Mouse (Mus musculus) midbrain, embryonic 14.5 days (tissue): Measurements from ENCODE around the gene Serpina16. TPM values are rescaled to one million over a fixed set of nuclear protein-coding genes. Genes with fewer than 3 reads are reported as not detected.
A peak's percentile ranks its signal among the peaks of the same experiment; 100 is the strongest.
"Not testable (repeated sequence)": the region's sequence is repeated elsewhere in the genome, so short reads cannot be mapped to it uniquely, and the experiment has no call there.

Experiments used
- ATAC-seq: fragments of 200-750 bp; cut with Nextera tagmentation; 2 replicates; pipeline ENCODE4 v1.8.0; 2017; ENCODE audit warnings: moderate number of reproducible peaks, moderate library complexity; ENCODE audit not compliant: low FRiP score, low TSS enrichment
- DNase-seq: peaks from one replicate; pipeline ENCODE4 v3.0.0-alpha.2; 2015
- H3K27ac ChIP-seq: fragments of 300-500 bp; sonication (generic); replicated peaks from 2 replicates; pipeline ENCODE4 v1.5.1; 2014; ENCODE audit warnings: mild to moderate bottlenecking, low read depth, low read length, moderate library complexity
- H3K27me3 ChIP-seq: fragments of 300-500 bp; sonication (generic); 2 replicates; pipeline ENCODE4 v1.6.1; 2014; ENCODE audit warnings: low read length, control low read depth, mixed read lengths; ENCODE audit not compliant: control insufficient read depth, insufficient read depth
- H3K36me3 ChIP-seq: fragments of 300-500 bp; sonication (generic); 2 replicates; pipeline ENCODE4 v1.6.1; 2014; ENCODE audit warnings: low read length, control low read depth; ENCODE audit not compliant: control insufficient read depth, insufficient read depth
- H3K4me1 ChIP-seq: fragments of 300-500 bp; sonication (generic); 2 replicates; pipeline ENCODE4 v1.6.1; 2014; ENCODE audit warnings: mild to moderate bottlenecking, antibody characterized with exemption, low read length, control low read depth; ENCODE audit not compliant: control insufficient read depth, insufficient read depth
- H3K4me2 ChIP-seq: fragments of 300-500 bp; sonication (generic); 2 replicates; pipeline ENCODE4 v1.6.1; 2014; ENCODE audit warnings: mild to moderate bottlenecking, low read length, moderate library complexity
- H3K4me3 ChIP-seq: fragments of 300-500 bp; sonication (generic); replicated peaks from 2 replicates; pipeline ENCODE4 v1.5.1; 2014; ENCODE audit warnings: low read depth, low read length
- H3K9ac ChIP-seq: fragments of 300-500 bp; sonication (generic); replicated peaks from 2 replicates; pipeline ENCODE4 v1.6.1; 2014; ENCODE audit warnings: mild to moderate bottlenecking, low read length, moderate library complexity
- H3K9me3 ChIP-seq: fragments of 300-500 bp; sonication (generic); 2 replicates; pipeline ENCODE4 v1.6.1; 2016; ENCODE audit warnings: low read length, control low read depth, mixed read lengths; ENCODE audit not compliant: control insufficient read depth
- WGBS: fragments of 180-500 bp; shearing (Covaris S2); extraction: QIAGEN DNeasy Blood & Tissue Kit; methylation state at CpG from one replicate; pipeline ENCODE4 v1.1.7; 2014; 5-methylcytosine and 5-hydroxymethylcytosine counted together
- polyA plus RNA-seq: library from polyadenylated mRNA; unstranded; fragments of >200 nt; fragmentation: Nextera tagmentation; extraction: Ambion mirVana; gene quantifications from 2 replicates; pipeline ENCODE4 v1.2.1, GENCODE M21; 2014

The Serpina16 gene
- polyA plus RNA-seq, 1 experiment from 2014 or later, result not detected

- 89% methylated on average over 5 of the region's 5 CpGs for WGBS
- Histone ChIP-seq H3K27me3 (no peaks in the 10 kb centered on the region), H3K4me2 (no peak overlapping the region), H3K36me3 (no peaks in the 10 kb centered on the region), H3K9me3 (0 out of 2 replicates have a peak, but pooled peaks cover 3% of the 10 kb centered on the region), H3K4me1 (no peaks in the 10 kb centered on the region), H3K4me3 (no peak overlapping the region), H3K27ac (no peak overlapping the region), H3K9ac (no peak overlapping the region)
- ATAC-seq (no peak), DNase-seq (peak; percentile 2)
Observed at GRCm38 (mm10) chr12:103670344-103670743, 5.6 kb downstream of the Serpina16 start.

GRCm38 (mm10) chr12:103665286-103665685 is 10.7 kb downstream of the Serpina16 start:
- Histone ChIP-seq H3K36me3 (no peaks in the 10 kb centered on the region), H3K9ac (no peak overlapping the region), H3K4me2 (no peak overlapping the region), H3K4me1 (no peaks in the 10 kb centered on the region), H3K27me3 (no peaks in the 10 kb centered on the region), H3K27ac (no peak overlapping the region), H3K9me3 (0 out of 2 replicates have a peak, but pooled peaks cover 3% of the 10 kb centered on the region), H3K4me3 (no peak overlapping the region)
- DNase-seq (no peak), ATAC-seq (no peak)
- WGBS, result 95% methylated on average over 3 of the region's 3 CpGs

- not testable (repeated sequence) for H3K4me3 ChIP-seq, H3K4me1 ChIP-seq, ATAC-seq, DNase-seq, H3K36me3 ChIP-seq, H3K4me2 ChIP-seq, H3K9me3 ChIP-seq, H3K27me3 ChIP-seq, H3K27ac ChIP-seq, H3K9ac ChIP-seq
Observed at GRCm38 (mm10) chr12:103662053-103662452, 13.9 kb downstream of the Serpina16 start.

GRCm38 (mm10) chr12:103660076-103660475 is 15.9 kb downstream of the Serpina16 start:
- H3K27ac ChIP-seq, result no peak overlapping the region
- no peaks in the 10 kb centered on the region for H3K9me3 ChIP-seq
- no peaks in the 10 kb centered on the region for H3K36me3 ChIP-seq
- H3K9ac ChIP-seq, result no peak overlapping the region
- no peak overlapping the region for H3K4me3 ChIP-seq
- ATAC-seq (no peak), DNase-seq (no peak)
- no peak overlapping the region for H3K4me2 ChIP-seq
- H3K27me3 ChIP-seq, result no peaks in the 10 kb centered on the region
- no peaks in the 10 kb centered on the region for H3K4me1 ChIP-seq
- 83% methylated on average over 5 of the region's 5 CpGs for WGBS

- H3K4me3 ChIP-seq, result no peak overlapping the region
- 79% methylated on average over 2 of the region's 2 CpGs for WGBS
- DNase-seq (no peak), ATAC-seq (no peak)
- no peaks in the 10 kb centered on the region for H3K36me3 ChIP-seq
- no peaks in the 10 kb centered on the region for H3K4me1 ChIP-seq
- no peaks in the 10 kb centered on the region for H3K9me3 ChIP-seq
- no peak overlapping the region for H3K4me2 ChIP-seq
- H3K9ac ChIP-seq, result no peak overlapping the region
- H3K27ac ChIP-seq, result no peak overlapping the region
- no peaks in the 10 kb centered on the region for H3K27me3 ChIP-seq
Observed at GRCm38 (mm10) chr12:103659171-103659570, 16.8 kb downstream of the Serpina16 start.

- DNase-seq (no peak), ATAC-seq (0 out of 2 replicates have a peak, but pooled peaks have one; percentile 32)
- 83% methylated on average over 10 of the region's 10 CpGs for WGBS
- Histone ChIP-seq H3K4me3 (no peak overlapping the region), H3K27me3 (no peaks in the 10 kb centered on the region), H3K27ac (no peak overlapping the region), H3K4me2 (no peak overlapping the region), H3K9ac (no peak overlapping the region), H3K9me3 (no peaks in the 10 kb centered on the region), H3K36me3 (no peaks in the 10 kb centered on the region), H3K4me1 (no peaks in the 10 kb centered on the region)
Observed at GRCm38 (mm10) chr12:103657991-103658390, 17.9 kb downstream of the Serpina16 start.

- 86% methylated on average over 9 of the region's 9 CpGs for WGBS
- no peak for DNase-seq
- no peak within 1 kb of the TSS for H3K4me2 ChIP-seq
- ATAC-seq, result no peak
- no peaks in the 10 kb centered on the region for H3K4me1 ChIP-seq
- no peaks in the 10 kb centered on the region for H3K27me3 ChIP-seq
- no peak within 1 kb of the TSS for H3K4me3 ChIP-seq
- H3K9ac ChIP-seq, result no peak within 1 kb of the TSS
- no peak within 1 kb of the TSS for H3K27ac ChIP-seq
- no peaks in the 10 kb centered on the region for H3K9me3 ChIP-seq
- H3K36me3 ChIP-seq, result no peaks in the 10 kb centered on the region
Observed at GRCm38 (mm10) chr12:103656848-103657626, 18.9 kb downstream of the Serpina16 start, which contains the start of gene Serpina6. Gene Serpina6 (minus strand): TSS chr12:103657212.

GRCm38 (mm10) chr12:103655123-103656044 is 20.6 kb downstream of the Serpina16 start:
- H3K4me3 ChIP-seq, result no peak overlapping the region
- WGBS, result 85% methylated on average over 7 of the region's 7 CpGs
- no peaks in the 10 kb centered on the region for H3K27me3 ChIP-seq
- no peaks in the 10 kb centered on the region for H3K4me1 ChIP-seq
- H3K27ac ChIP-seq, result no peak overlapping the region
- no peak overlapping the region for H3K4me2 ChIP-seq
- no peak overlapping the region for H3K9ac ChIP-seq
- no peak for DNase-seq
- no peaks in the 10 kb centered on the region; the same call in 1 of the 2 replicates for H3K9me3 ChIP-seq
- H3K36me3 ChIP-seq, result no peaks in the 10 kb centered on the region
- ATAC-seq, result peak; percentile 29; the same call in 1 of the 2 replicates
